Mouse (Mus musculus) midbrain, embryonic 10.5 days (tissue): ENCODE results near the gene Vcpkmt. TPM values are rescaled to one million over a fixed set of nuclear protein-coding genes. Genes with fewer than 3 reads are reported as not detected.
"Not testable (repeated sequence)": the region's sequence is repeated elsewhere in the genome, so short reads cannot be mapped to it uniquely, and the experiment has no call there.

Experiments
- DNase-seq: peaks from one replicate; pipeline ENCODE4 v3.0.0-alpha.2; 2017; ENCODE audit warnings: low spot score
- H3K27ac ChIP-seq: fragments of 300-500 bp; sonication (generic); replicated peaks from 2 replicates; pipeline ENCODE4 v1.5.1; 2016; ENCODE audit warnings: mild to moderate bottlenecking
- H3K27me3 ChIP-seq: fragments of 300-500 bp; sonication (generic); 2 replicates; pipeline ENCODE4 v1.6.1; 2016; ENCODE audit warnings: low read depth, mild to moderate bottlenecking; ENCODE audit not compliant: poor library complexity, severe bottlenecking
- H3K36me3 ChIP-seq: fragments of 300-500 bp; sonication (generic); 2 replicates; pipeline ENCODE4 v1.6.1; 2016; ENCODE audit warnings: mild to moderate bottlenecking, moderate library complexity
- H3K4me1 ChIP-seq: fragments of 300-500 bp; sonication (generic); 2 replicates; pipeline ENCODE4 v1.6.1; 2016
- H3K4me3 ChIP-seq: fragments of 300-500 bp; sonication (generic); 2 replicates; pipeline ENCODE4 v1.5.1; 2016; ENCODE audit warnings: mild to moderate bottlenecking, moderate library complexity
- H3K9me3 ChIP-seq: fragments of 300-500 bp; sonication (generic); replicated peaks from 2 replicates; pipeline ENCODE4 v1.6.1; 2016; ENCODE audit warnings: mild to moderate bottlenecking
- WGBS: fragments of 180-500 bp; shearing (Covaris S2); methylation state at CpG from one replicate; pipeline ENCODE4 v1.1.7; 2016; 5-methylcytosine and 5-hydroxymethylcytosine counted together
- polyA plus RNA-seq: library from polyadenylated mRNA; unstranded; fragments of >200 nt; fragmentation: Nextera tagmentation; extraction: Ambion mirVana; gene quantifications from 2 replicates; pipeline ENCODE4 v1.2.1, GENCODE M21; 2016

The Vcpkmt gene
- polyA plus RNA-seq, 1 experiment from 2014 or later: 21.4 TPM

- Histone ChIP-seq H3K36me3 (no peaks in the 10 kb centered on the region), H3K27me3 (no peaks in the 10 kb centered on the region), H3K27ac (no peak overlapping the region), H3K4me3 (no peak overlapping the region), H3K4me1 (no peaks in the 10 kb centered on the region), H3K9me3 (no peaks in the 10 kb centered on the region)
- 78% methylated on average over 3 of the region's 3 CpGs for WGBS
- no peak for DNase-seq
These were observed 14.6 kb downstream of the Vcpkmt start for GRCm38 (mm10) chr12:69568266-69568665.

- not testable (repeated sequence) for H3K27me3 ChIP-seq, H3K27ac ChIP-seq, H3K4me1 ChIP-seq, DNase-seq, H3K4me3 ChIP-seq, H3K36me3 ChIP-seq, H3K9me3 ChIP-seq
- 87% methylated on average over 6 of the region's 6 CpGs for WGBS
These were observed 21.8 kb downstream of the Vcpkmt start for GRCm38 (mm10) chr12:69561006-69561405.

GRCm38 (mm10) chr12:69556221-69556861 lies 26.5 kb downstream of the Vcpkmt start:
- H3K4me3 ChIP-seq: no peak overlapping the region
- no peaks in the 10 kb centered on the region for H3K9me3 ChIP-seq
- H3K27ac ChIP-seq: peak overlapping the region; percentile 35; the same call in 1 of the 2 replicates
- H3K4me1 ChIP-seq: peaks cover 11% of the 10 kb centered on the region
- DNase-seq: peak; percentile 17
- no peaks in the 10 kb centered on the region for H3K36me3 ChIP-seq
- H3K27me3 ChIP-seq: no peaks in the 10 kb centered on the region
- WGBS: 68% methylated on average over 6 of the region's 6 CpGs

- Histone ChIP-seq H3K27me3 (no peaks in the 10 kb centered on the region), H3K36me3 (no peaks in the 10 kb centered on the region), H3K9me3 (no peaks in the 10 kb centered on the region), H3K27ac (no peak overlapping the region), H3K4me1 (no peaks in the 10 kb centered on the region), H3K4me3 (no peak overlapping the region)
- DNase-seq: no peak
- WGBS: 84% methylated on average over 13 of the region's 13 CpGs
These were observed 37.2 kb downstream of the Vcpkmt start for GRCm38 (mm10) chr12:69545456-69546178.

GRCm38 (mm10) chr12:69544994-69545393 lies 37.8 kb downstream of the Vcpkmt start:
- DNase-seq: no peak
- 83% methylated on average over 6 of the region's 6 CpGs for WGBS
- Histone ChIP-seq H3K4me3 (no peak overlapping the region), H3K36me3 (no peaks in the 10 kb centered on the region), H3K27ac (no peak overlapping the region), H3K9me3 (no peaks in the 10 kb centered on the region), H3K27me3 (no peaks in the 10 kb centered on the region), H3K4me1 (no peaks in the 10 kb centered on the region)

- Histone ChIP-seq H3K9me3 (no peaks in the 10 kb centered on the region), H3K4me3 (no peak overlapping the region), H3K27me3 (no peaks in the 10 kb centered on the region), H3K4me1 (peaks cover 4% of the 10 kb centered on the region), H3K36me3 (no peaks in the 10 kb centered on the region), H3K27ac (no peak overlapping the region)
- no peak for DNase-seq
- 69% methylated on average over 2 of the region's 2 CpGs for WGBS
These were observed 38.3 kb downstream of the Vcpkmt start for GRCm38 (mm10) chr12:69544562-69544961.

- no peaks in the 10 kb centered on the region for H3K9me3 ChIP-seq
- H3K4me1 ChIP-seq: peaks cover 26% of the 10 kb centered on the region
- WGBS: 93% methylated on average over 8 of the region's 8 CpGs
- peaks cover 7% of the 10 kb centered on the region; the same call in 1 of the 2 replicates for H3K27me3 ChIP-seq
- no peak overlapping the region for H3K4me3 ChIP-seq
- H3K36me3 ChIP-seq: no peaks in the 10 kb centered on the region
- H3K27ac ChIP-seq: no peak overlapping the region
- no peak for DNase-seq
These were observed 40.5 kb downstream of the Vcpkmt start for GRCm38 (mm10) chr12:69542376-69542775.

GRCm38 (mm10) chr12:69541663-69542062 lies 41.2 kb downstream of the Vcpkmt start:
- Histone ChIP-seq H3K27ac (no peak overlapping the region), H3K4me1 (peaks cover 33% of the 10 kb centered on the region), H3K9me3 (no peaks in the 10 kb centered on the region), H3K27me3 (peaks cover 7% of the 10 kb centered on the region; the same call in 1 of the 2 replicates), H3K36me3 (no peaks in the 10 kb centered on the region), H3K4me3 (no peak overlapping the region)
- DNase-seq: no peak
- 91% methylated on average over 8 of the region's 8 CpGs for WGBS

GRCm38 (mm10) chr12:69539353-69539752 lies 43.5 kb downstream of the Vcpkmt start:
- Histone ChIP-seq H3K4me3 (no peak overlapping the region), H3K27me3 (peaks cover 7% of the 10 kb centered on the region; the same call in 1 of the 2 replicates), H3K36me3 (no peaks in the 10 kb centered on the region), H3K9me3 (no peaks in the 10 kb centered on the region), H3K4me1 (peaks cover 42% of the 10 kb centered on the region), H3K27ac (peak overlapping the region; percentile 73; the same call in 1 of the 2 replicates)
- 79% methylated on average over 7 of the region's 7 CpGs for WGBS
- no peak for DNase-seq

GRCm38 (mm10) chr12:69538362-69538950 lies 44.4 kb downstream of the Vcpkmt start:
- H3K27me3 ChIP-seq: peaks cover 7% of the 10 kb centered on the region; the same call in 1 of the 2 replicates
- no peaks in the 10 kb centered on the region for H3K36me3 ChIP-seq
- H3K4me3 ChIP-seq: no peak overlapping the region
- H3K27ac ChIP-seq: peak overlapping the region; percentile 73
- no peaks in the 10 kb centered on the region for H3K9me3 ChIP-seq
- peaks cover 42% of the 10 kb centered on the region for H3K4me1 ChIP-seq
- 68% methylated on average over 4 of the region's 4 CpGs for WGBS
- DNase-seq: no peak

- H3K4me1 ChIP-seq: peaks cover 42% of the 10 kb centered on the region
- H3K9me3 ChIP-seq: no peaks in the 10 kb centered on the region
- WGBS: 56% methylated on average over 19 of the region's 19 CpGs
- H3K4me3 ChIP-seq: peak overlapping the region; percentile 17; the same call in 1 of the 2 replicates
- H3K27ac ChIP-seq: peak overlapping the region; percentile 73
- H3K27me3 ChIP-seq: peaks cover 7% of the 10 kb centered on the region; the same call in 1 of the 2 replicates
- DNase-seq: peak; percentile 31
- H3K36me3 ChIP-seq: no peaks in the 10 kb centered on the region
These were observed 45.0 kb downstream of the Vcpkmt start for GRCm38 (mm10) chr12:69537675-69538361.

- H3K27ac ChIP-seq: peak overlapping the region; percentile 73
- peaks cover 42% of the 10 kb centered on the region for H3K4me1 ChIP-seq
- peak; percentile 49 for DNase-seq
- no peaks in the 10 kb centered on the region for H3K36me3 ChIP-seq
- peak overlapping the region; percentile 17; the same call in 1 of the 2 replicates for H3K4me3 ChIP-seq
- 35% methylated on average over 10 of the region's 10 CpGs for WGBS
- no peaks in the 10 kb centered on the region for H3K9me3 ChIP-seq
- peaks cover 7% of the 10 kb centered on the region; the same call in 1 of the 2 replicates for H3K27me3 ChIP-seq
These were observed 45.6 kb downstream of the Vcpkmt start for GRCm38 (mm10) chr12:69537243-69537674.
